Mouse (Mus musculus) MEL (cell line): ENCODE results near the gene Ppp1r14b.

Source experiments
- CHD2 ChIP-seq: IDR thresholded peaks from 2 replicates; pipeline ENCODE4 v1.6.1; 2011; ENCODE audit warnings: low read length, improper control_type of control experiment
- CTCF ChIP-seq, 3 experiments: IDR thresholded peaks in 2 of 3; conservative IDR thresholded peaks in 1 of 3; 2 replicates each; pipeline ENCODE4 v1.5.1; 2011 to 2012; ENCODE audit warnings: low read length in 3 of 3, low read depth in 2 of 3, mild to moderate bottlenecking in 2 of 3, improper control_type of control experiment in 1 of 3, inconsistent platforms in 1 of 3, mixed read lengths in 1 of 3, moderate library complexity in 1 of 3; ENCODE audit not compliant: control insufficient read depth in 1 of 3, insufficient read depth in 1 of 3, poor library complexity in 1 of 3, severe bottlenecking in 1 of 3
- E2F4 ChIP-seq: IDR thresholded peaks from 2 replicates; pipeline ENCODE4 v1.6.1; 2011; ENCODE audit warnings: low read depth, low read length, improper control_type of control experiment, borderline replicate concordance
- POLR2A ChIP-seq, 2 experiments: IDR thresholded peaks; 2 replicates each; pipeline ENCODE4 v1.6.1; 2011 to 2012; ENCODE audit warnings: low read length in 2 of 2, mild to moderate bottlenecking in 2 of 2, control low read depth in 1 of 2, improper control_type of control experiment in 1 of 2, low read depth in 1 of 2, moderate library complexity in 1 of 2; ENCODE audit not compliant: control insufficient read depth in 1 of 2, insufficient read depth in 1 of 2, poor library complexity in 1 of 2
- RCOR1 ChIP-seq: IDR thresholded peaks from 2 replicates; pipeline ENCODE4 v1.6.1; 2012; ENCODE audit warnings: low read depth, mild to moderate bottlenecking, inconsistent platforms, low read length, improper control_type of control experiment
- SMC3 ChIP-seq: IDR thresholded peaks from 2 replicates; pipeline ENCODE4 v1.6.1; 2011; ENCODE audit warnings: low read depth, low read length, improper control_type of control experiment
- UBTF ChIP-seq: IDR thresholded peaks from 2 replicates; pipeline ENCODE4 v1.6.1; 2012; ENCODE audit warnings: low read depth, mild to moderate bottlenecking, inconsistent platforms, low read length, improper control_type of control experiment, moderate library complexity, borderline replicate concordance; ENCODE audit not compliant: insufficient read depth
- USF1 ChIP-seq: IDR thresholded peaks from 2 replicates; pipeline ENCODE4 v1.6.1; 2014; ENCODE audit warnings: low read depth, mild to moderate bottlenecking, inconsistent platforms, low read length, improper control_type of control experiment, moderate library complexity

- TF ChIP-seq POLR2A (IDR thresholded peaks at IDR 0.05; ENCODE audit: control insufficient read depth in 1 of 2, insufficient read depth in 1 of 2, low read depth in 1 of 2, low read length in 2 of 2, poor library complexity in 1 of 2) (no peak), CTCF (IDR thresholded peaks at IDR 0.05 in 2 of 3, conservative IDR thresholded peaks at IDR 0.05 in 1 of 3; ENCODE audit: control insufficient read depth in 1 of 3, insufficient read depth in 1 of 3, low read depth in 2 of 3, low read length in 3 of 3, poor library complexity in 1 of 3, severe bottlenecking in 1 of 3) (no peak), SMC3 (no peak), RCOR1 (no peak), CHD2 (no peak), UBTF (no peak), USF1 (no peak), E2F4 (no peak)
Measured at GRCm38 (mm10) chr19:6987904-6988285, 13.1 kb downstream of the Ppp1r14b start.
